Mouse (Mus musculus) gastrocnemius, postnatal 36 days (tissue): Measurements from ENCODE around the gene Add1. TPM values are rescaled to one million over a fixed set of nuclear protein-coding genes. Genes with fewer than 3 reads are reported as not detected.
"Not testable (repeated sequence)": the region's sequence is repeated elsewhere in the genome, so short reads cannot be mapped to it uniquely, and the experiment has no call there.

Source experiments
- DNase-seq, 2 experiments: peaks; one replicate each; pipeline ENCODE4 v3.0.0; 2022
- intact Hi-C: fragments of 180-260 bp; cut with DNase I; formaldehyde crosslinking; loops from one replicate; pipeline ENCODE4 v1.15.1; 2025
- total RNA-seq, 2 experiments: library from RNA; stranded (reverse); gene quantifications; 2 replicates each; pipeline ENCODE4 v1.2.3; 2021

The Add1 gene
- total RNA-seq, 2 experiments from 2014 or later: 58.7 to 67.4 TPM

DNA sequence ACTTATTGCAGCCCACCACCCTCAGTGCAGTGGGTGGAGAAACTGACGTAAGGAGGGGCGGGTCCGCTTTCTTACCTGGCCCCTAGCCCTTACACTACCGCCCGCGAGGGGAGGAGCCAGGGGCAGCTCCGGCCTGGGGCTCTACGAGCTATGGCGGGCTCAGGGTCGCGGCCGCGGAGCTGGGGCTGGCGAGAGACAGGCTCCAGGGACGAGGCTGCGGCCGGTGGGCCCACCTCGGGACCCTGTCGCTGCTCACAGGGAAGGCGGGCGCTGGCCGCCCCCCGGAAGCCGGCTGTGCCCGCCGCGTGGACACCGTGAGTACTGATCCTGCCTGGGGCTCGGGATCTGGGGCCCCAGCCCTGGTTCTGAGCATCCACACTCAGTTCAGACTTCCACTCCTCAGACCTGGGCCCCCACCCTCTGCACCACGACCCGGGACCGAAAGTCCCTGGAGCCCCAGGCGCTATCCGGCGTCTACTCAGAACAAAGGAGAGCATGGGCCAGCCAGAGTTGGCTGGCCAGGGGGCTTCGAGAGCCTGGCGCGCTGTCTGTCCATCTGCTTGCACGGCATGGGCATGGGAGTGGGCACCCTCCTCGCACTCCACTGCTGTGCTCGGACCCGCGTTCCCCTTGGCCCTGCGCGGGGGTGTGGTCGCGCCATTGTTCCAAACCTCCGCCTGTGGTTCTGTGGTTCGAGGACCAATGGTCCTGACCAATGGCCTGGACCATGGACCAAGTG lies 23.8 kb upstream of the Add1 start:
- intact Hi-C loops: loop anchor here (5.0 kb wide), 1 partner anchor 88 kb away; the partner anchor contains the start of gene Mfsd10
- no peak for DNase-seq

DNA sequence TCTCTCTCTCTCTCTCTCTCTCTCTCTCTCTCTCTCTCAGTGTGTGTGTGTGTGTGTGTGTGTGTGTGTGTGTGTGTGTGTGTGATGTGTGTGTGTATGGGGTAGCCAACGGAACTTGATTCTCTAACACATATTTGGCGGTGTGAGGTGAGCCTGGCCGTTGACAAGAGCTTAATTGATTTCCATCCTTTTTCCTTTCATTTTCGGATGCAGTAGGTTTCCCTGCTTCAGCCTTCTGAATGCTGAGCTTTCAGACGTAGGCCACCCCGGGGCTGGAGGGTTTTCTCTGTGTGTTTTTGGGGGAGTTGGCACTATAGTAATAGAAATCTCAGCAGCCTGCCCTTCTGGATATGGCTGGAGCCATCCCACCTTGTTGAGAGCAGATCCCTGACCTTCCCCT lies 23.2 kb upstream of the Add1 start:
- intact Hi-C loops: no loop called here
- DNase-seq: no peak

DNA sequence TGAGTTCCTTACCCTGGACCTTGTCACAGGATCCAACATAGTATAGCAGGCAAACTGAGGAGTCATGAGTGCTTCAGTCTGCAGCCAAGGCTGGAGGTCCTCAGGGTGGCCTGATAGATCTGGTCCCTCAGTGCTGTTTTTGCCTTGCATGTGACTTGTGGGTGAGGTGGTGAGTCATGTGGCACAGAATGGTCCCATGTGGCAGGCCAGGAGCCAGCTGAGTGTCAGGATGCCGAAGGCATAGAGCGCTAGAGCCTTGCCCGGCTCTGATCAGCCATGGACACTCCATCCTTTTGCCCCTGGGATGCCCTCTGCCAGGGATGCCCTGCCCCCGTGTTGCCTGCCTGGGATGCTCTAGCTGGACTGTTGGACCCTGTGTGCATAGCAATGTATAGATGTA lies 21.6 kb upstream of the Add1 start:
- no peak for DNase-seq
- intact Hi-C loops: no loop called here

DNA sequence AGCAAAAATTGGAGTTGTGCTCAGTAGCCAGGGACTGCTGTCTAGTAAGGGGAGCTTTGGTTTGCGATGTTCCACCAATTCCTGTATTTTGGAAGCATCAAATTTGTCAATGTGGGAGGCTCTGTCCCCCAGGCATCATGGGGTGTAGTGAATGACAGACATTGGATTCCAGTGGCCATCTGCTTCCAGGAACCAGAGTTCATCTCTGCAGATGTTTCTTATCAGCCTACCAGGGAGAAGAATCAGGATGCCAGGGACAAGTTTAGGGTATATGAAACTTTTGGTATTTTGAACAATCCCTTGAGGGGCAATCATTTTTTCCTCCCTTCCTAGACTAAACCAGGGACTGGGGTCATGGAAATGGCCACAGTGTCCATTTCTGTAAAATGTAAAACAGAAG lies 9.6 kb upstream of the Add1 start:
- DNase-seq: peak in 1 of 2 experiments; percentile 2
- intact Hi-C loops: no loop called here

DNA sequence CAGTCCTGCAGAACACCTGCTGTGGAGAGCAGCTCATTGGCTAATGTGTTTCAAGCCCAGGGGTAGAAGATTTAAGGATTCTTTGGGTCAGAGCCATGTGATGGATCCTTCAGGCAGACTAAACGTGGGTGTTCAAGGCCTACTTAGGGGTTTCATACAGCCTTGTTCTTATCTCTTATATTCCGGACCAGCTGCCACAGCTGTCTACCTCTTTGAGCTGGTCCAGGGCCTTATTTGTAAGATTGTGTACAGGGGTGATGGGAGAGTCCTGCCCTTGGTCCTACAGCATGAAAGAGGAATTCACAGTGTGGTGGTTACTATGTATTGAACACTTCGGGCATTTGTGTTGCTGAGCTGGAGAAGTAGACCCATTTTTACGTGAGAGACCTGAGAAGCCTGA lies 9.2 kb upstream of the Add1 start:
- intact Hi-C loops: no loop called here
- DNase-seq: peak in 1 of 2 experiments; percentile 2

DNA sequence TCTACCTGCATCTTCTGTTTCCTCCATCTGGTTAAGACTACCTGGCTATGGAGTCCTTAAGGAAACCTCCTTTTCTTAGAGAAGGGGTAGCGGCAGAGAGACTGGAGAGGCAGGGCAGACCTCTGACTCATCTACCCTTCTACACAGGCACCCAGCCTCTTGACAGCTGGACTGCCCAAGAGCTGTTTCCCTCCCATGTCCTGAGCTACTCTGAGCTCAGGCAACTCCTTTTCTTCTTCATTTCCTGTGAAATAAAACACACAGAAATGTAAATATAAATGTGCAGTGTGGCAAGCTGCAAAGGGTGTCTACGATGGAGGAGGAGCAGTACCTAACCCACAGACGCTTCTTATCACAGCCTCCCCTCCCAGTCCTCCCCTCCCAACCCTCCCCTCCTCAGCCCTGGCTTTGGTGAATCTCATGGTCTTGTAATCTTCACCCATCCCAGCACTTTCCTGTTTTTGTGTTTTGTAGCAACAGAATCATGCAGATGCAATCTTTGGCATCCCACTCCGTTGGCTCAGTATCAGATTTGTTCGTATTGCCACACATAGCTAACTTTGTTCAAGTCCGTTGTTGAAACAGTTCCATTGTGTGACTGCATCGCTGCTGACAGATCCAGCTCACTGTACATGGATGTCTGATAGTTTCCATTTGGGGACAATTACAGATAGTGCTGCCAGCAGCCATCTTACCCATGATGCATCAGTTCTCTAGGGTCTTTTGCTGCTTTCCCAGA lies 7.8 kb upstream of the Add1 start:
- intact Hi-C loops: no loop called here
- DNase-seq: peak; percentile 34 to 69

DNA sequence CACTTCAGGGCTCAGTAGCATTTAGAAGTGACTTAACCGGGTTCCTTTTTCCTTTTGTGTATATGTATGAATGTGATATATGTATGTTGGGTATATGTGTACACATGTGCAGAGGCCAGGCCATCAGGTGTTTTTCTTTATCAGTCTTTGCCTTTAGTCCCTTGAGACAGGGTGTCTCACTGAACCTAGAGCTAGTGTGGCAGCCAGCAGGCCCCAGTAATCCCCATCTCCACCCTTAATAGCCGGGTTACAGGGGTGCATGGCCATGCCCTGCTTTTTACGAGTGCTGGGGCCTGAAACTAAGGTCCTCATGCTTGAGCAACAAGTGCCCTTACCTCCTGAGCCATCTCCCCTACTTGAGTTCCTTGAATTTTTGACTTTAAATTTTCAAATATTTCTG lies 1.9 kb upstream of the Add1 start:
- intact Hi-C loops: loop anchor here (5.0 kb wide), 1 partner anchor 54 kb away; no protein-coding TSS in a partner anchor
- no peak for DNase-seq

DNA sequence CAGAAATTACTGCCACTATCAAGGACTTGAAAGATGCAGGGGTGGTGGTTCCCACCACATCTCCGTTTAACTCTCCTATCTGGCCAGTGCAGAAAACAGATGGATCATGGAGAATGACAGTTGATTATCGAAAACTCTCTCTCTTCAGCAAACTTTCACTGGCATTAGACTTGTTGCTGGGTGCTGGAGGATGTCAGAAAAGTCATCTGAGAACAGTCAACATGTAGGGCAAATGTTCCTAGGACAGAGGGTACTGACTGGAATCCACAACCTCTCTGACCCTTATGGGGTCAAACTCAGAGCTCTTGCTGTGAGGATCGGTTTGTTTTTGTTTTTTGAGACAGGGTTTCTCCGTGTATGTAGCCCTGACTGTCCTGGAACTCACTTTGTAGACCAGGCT lies 896 bp upstream of the Add1 start:
- DNase-seq: not testable (repeated sequence)
- intact Hi-C loops: loop anchor here (5.0 kb wide), 1 partner anchor 55 kb away; no protein-coding TSS in a partner anchor

DNA sequence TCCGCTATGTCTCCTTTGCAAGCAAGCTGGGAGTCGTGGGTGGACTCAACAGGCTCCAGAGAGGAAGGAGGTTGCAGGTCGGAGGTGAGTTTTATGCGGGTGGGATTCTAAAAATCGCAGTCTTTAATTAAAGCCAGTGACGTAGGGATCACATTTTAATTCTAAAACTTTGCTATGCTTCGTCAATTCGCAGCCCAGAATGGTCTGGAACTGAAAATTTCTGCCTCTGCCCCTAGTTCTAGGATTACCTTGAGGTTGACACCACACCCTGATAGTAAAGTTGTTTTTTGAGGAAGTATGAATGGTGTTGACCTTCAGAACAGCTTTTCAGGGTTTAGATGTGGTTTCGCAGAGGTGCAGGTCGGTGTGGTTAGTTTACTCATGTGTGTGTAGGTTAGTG lies 1.3 kb downstream of the Add1 start:
- DNase-seq: no peak
- intact Hi-C loops: loop anchor here (5.0 kb wide), 1 partner anchor 57 kb away; no protein-coding TSS in a partner anchor

DNA sequence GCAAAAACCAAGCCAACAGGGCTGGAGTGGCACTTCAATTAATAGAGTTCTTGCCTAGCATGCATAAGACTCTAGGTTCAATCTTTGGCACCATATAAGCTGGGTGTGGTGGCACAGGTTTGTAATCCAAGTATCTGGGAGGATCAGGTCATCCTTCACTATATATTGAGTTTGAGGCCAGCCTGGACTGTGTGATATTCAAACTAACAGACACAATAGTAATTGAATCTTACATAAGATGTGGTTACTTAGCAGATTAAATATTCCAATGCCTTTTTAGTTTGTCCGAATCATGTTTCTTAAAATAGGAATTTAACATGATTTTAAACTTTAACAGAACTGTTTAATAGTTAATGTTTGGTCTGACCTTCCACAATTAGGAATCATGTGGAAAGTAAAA lies 2.8 kb downstream of the Add1 start:
- intact Hi-C loops: no loop called here
- no peak for DNase-seq

DNA sequence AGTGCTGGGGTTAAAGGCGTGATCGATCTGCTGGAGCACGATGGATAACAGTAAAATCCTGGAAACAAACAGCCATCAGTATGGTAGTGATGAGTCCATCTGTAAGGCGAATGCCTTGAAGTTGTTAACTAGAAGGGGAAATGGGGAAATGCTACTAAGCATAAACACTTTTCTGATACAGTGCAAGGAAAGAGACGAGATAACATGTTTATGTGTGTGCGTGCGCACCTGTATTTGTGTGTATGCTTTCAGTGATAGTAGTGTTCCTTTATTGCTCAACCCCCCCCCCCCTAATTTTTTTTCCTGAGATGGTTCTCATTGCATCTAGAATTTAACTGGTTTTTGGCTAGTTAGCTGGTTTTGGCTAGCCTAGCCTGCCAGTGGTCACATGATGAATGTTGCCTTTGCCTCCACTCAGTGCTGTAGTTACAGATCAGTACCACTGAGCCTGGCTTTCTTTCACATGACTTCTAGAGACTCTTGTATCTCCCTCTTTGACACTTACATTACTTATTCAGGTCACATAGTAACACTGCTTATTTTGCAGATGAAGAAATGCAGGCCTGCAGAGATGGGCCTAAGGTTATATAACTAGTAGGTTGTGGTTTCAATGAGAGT lies 4.7 kb downstream of the Add1 start:
- no peak for DNase-seq
- intact Hi-C loops: no loop called here

DNA sequence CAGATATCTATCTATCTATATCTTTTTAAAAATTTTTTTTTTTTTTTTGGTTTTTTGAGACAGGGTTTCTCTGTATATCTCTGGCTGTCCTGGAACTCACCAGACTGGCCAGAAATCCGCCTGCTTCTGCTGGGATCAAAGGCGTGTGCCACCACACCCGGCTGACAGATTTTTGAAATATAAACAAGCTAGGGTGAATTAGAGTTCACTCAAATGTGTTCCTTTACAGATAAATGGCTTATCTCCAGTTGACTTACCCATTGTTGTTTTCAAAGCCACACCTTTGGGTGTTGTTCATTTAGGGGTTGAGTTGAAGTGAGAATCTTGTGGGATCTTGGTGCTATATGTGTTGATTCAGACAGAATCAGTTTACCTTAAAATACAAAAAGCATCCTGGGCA lies 5.9 kb downstream of the Add1 start:
- no peak for DNase-seq
- intact Hi-C loops: no loop called here

DNA sequence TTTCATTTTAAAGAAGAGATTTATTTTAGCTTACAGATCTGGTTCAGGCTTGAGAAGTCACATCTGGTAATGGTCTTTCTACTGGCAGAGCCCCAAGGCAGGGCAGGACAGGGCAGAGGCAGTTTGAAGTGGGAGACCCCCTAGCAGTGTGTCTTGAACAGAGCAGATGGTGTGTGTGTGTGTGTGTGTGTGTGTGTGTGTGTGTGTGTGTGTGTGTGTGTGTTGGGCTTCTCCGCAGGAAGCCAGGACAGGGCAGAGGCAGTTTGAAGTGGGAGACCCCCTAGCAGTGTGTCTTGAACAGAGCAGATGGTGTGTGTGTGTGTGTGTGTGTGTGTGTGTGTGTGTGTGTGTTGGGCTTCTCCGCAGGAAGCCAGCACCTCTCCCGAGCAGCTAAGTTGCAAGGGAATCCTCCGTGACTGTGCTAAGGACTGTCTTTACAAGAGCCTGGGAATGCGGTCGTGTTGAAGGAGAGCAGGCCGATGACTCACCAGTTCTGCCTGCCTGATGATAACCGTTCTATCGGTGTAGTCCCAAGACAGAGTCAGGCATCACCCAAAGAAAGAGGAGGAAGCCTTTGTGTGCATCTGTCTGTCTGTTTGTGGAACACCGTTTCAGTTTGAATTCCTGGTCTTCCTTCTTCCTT lies 8.3 kb downstream of the Add1 start:
- DNase-seq, intact Hi-C loops: not testable (repeated sequence)

DNA sequence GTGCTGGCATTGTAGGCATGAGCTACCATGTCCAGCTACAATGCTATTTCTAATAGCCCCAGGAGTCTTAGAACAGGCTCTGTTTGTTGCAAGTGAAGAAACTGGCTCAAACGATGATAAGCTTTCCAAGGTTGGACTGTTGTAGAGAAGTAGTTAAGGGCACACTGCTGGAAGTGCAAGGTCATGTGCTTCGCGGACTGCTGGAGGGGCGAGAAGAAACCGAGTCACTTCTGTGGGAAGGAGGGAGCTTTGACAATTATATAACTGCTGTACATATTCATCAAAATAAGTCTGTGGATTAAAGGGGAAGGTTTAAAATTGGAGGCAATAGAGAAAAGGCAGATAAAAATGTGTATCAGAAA lies 8.8 kb downstream of the Add1 start:
- no peak for DNase-seq
- intact Hi-C loops: no loop called here

DNA sequence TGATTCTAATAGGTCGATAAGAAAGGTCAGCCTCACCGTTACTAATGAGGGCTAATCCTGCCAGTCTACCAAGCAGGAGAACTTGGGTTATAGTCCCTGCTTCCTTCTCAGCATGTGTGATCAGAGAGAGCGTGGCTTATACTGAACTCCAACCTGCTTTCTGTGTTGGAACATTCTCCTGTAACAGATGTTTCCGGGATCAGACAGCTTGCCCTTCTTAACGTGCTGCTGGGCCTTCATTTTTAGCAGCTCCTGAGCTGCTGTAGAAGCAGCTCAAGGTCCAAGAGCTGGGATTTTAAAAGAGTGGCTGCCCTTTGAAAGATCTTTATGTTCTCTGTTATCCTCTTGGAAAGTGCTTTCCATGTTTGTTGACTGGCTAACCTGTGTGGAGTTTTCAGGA lies 11.8 kb downstream of the Add1 start:
- intact Hi-C loops: no loop called here

DNA sequence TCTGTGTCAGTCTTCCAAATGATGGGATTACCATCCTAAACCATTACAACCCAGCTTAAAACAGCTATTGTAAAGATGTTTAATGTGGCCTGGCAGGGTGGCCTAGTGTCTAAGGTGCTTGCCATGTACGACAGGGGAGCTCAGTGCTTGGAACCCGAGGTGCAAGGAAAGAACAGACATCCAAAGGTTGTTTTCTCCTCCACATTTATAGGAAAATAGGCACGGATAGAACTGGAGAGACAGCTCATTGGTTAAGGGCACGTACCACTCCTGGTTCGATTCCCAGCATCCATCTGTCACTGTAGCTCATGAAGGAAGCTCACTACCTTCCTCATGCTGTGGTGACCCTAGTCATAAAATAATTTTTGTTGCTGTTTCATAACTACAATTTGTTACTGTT lies 14.4 kb downstream of the Add1 start:
- intact Hi-C loops: no loop called here
- no peak for DNase-seq

More for the DNA sequence above, 11.8 kb downstream of the Add1 start:
- no peak for DNase-seq

DNA sequence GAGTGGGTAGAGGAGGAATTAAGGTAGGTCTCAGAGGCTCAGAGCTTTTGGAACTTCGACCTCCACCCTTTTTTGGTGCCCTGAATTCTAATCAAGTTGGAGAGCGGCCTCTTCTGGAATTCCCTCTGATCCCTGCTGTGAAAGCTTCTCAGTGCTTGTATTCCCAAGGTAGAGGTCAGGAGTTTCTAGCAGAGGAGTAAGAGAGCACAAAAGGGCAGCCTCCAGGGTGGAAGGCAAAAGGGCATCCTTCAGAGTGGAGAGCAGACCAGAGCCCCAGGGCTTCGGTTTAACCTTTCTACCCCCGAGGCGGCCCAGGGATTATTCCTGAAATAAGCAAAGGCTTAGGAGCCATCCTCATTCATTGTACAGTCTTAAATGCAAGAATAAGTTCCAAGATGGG lies 16.6 kb downstream of the Add1 start:
- intact Hi-C loops: no loop called here
- DNase-seq: no peak

DNA sequence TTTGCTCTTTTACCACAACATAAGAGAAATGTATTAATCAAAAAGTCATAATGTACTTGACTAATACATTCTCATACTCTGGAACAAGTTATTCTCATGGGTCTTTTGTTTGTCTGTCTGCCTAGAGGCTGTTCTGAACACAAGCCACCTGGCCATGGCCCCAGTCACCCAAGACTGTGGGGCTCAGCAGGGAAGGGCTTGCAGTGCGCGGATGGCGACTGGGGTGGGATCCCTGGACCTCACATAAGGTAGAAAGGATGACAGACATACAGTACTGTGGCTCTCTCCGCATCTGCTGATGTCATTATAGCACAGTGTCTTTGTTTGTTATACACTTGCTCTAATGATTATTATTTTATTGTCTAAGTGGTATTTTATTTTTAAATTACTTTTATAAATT lies 17.2 kb downstream of the Add1 start:
- intact Hi-C loops: no loop called here
- no peak for DNase-seq

DNA sequence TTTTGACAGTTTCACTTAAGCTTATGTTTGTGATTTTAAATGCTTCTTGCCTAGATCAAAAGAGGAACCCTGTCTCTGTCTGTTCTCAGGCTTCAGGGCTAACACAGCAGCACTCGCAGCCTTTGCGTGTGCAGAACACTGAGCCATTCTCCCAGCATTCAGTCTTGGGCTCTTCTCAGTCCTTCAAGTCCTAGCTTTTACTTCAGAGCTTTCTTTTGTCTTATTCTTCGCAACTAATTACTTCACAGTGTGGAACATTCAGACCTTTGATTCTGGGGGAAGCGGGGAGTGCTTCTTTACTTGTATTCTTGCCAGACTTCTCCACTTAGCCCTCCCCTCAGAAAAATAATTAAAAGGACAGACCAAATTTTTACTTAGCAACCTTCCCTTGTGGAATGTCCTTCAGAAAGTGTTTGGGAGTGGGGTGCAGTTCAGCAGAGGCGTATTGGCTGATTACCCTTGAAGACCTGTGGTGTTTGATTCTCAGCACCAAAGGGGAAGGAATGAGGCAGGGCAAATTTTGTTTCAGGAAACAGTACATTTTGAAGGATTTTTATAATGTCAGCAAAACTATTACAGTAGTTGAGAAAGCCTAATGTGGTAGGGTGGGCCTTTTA lies 18.0 kb downstream of the Add1 start:
- intact Hi-C loops: no loop called here
- DNase-seq: no peak

DNA sequence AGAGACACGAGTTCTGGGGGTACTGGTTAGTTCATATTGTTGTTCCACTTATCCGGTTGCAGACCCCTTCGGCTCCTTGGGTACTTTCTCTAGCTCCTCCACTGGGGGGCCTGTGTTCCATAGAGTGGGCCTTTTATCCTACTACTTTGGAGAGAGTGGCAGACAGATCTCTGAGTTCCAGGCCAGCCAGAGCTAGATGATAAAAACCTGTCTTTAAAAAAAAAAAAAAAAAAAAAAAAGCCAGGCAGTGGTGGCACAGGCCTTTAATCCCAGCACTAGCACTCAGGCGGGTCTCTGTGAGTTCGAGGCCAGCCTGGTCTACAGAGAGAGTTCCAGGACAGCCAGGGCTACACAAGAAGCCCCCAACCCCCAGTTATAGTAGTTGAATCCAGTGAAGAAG lies 18.8 kb downstream of the Add1 start:
- DNase-seq, intact Hi-C loops: not testable (repeated sequence)

DNA sequence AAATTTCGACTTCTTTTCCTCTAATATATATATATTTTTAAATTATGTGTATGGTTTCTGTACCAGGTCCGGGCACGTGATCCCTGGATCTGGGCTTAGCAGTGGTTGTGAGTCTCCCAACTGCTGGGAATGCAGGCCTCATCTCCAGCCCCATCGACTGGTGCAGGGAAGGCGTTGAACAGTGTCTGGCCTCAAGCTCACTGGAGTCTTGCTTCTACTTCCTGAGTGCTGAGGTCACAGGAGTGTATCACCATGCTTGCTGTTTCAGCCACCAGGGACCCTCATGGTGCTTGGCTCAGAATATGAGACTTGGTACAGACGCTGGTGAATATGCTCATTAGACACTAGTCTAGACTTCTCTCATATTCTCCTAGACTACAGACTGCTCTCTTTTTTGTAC lies 19.2 kb downstream of the Add1 start:
- no peak for DNase-seq
- intact Hi-C loops: no loop called here
